16 mouse cellular contexts compared by ENCODE assay signal in the genomic region with DNA sequence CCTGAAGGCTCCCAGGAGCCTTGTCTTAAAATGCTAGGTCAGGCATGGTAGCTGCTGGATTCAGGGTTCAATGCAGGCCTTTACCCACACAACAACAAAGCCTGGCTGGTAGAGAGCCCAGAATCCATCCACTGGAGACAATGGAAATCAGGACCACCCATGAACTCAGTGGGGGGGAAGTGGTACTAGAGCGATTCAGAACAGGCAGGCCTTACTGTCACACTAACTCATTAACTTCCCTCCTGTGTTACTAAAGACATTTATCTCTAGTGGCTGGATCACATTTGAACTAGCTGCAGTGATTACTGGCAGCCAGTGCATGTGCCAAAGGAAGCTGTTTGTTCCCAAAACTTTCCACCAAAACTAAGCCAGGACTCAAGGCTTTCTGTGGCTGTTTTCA. TPM values are rescaled to one million over a fixed set of nuclear protein-coding genes. Genes with fewer than 3 reads are reported as not detected.
DNase-seq lines count a peak whose midpoint lies in the region; ATAC-seq and TF ChIP-seq lines count a peak whose summit lies in the region.
"Had no signal": no experiment of that assay in that cellular context is flagged by ENCODE, and none has a peak within 500 bp of the region (broad histone marks: within the 10 kb centered on the region; RNA-seq: fewer than 3 reads in every experiment).

No protein-coding gene starts in this region.

- no peak for TF ChIP-seq CTCF in gastrocnemius, adult 2 months (IDR thresholded peaks at IDR 0.05)

- intact Hi-C loops in gastrocnemius, adult 2 months (cut with DNase I): no loop called here

- DNase-seq in gastrocnemius, adult 2 months: no peak
- no peak for DNase-seq in gastrocnemius, postnatal 25 days
- DNase-seq in kidney, adult 18-20 months: peak; percentile 18
- DNase-seq in kidney, adult 9 months: no peak
- peak; percentile 38 for DNase-seq in Muller cell, postnatal 12 days (ENCODE audit: inconsistent ontology term)
- DNase-seq in kidney, postnatal 36 days: peak; percentile 20 to 36
- DNase-seq in cerebellum, postnatal 14 days: no peak
- DNase-seq: adrenal gland, adult 8-10 months; cerebellum, adult 9-10 months; liver; lung, adult 2 months; spleen, adult 18-20 months; thymus, postnatal 36 days had no signal

- H3K4me3 ChIP-seq in gastrocnemius, adult 2 months: no peak overlapping the region
- H3K4me3 ChIP-seq: layer of hippocampus, adult 2 months had no signal

- H3K27ac ChIP-seq in gastrocnemius, adult 2 months: peak overlapping the region; percentile 64
- H3K27ac ChIP-seq: layer of hippocampus, adult 2 months; macrophage had no signal

- no peak for ATAC-seq in activated CD4-positive, CD25-positive, alpha-beta regulatory T cell, adult 4 months

RNA-seq across cellular contexts. Expression of a gene that starts 13.4 kb away (rescaled TPM):
- 100 to 1,000 TPM; 491 to 601 TPM for total RNA-seq in gastrocnemius, adult 2 months (2021)
- total RNA-seq in gastrocnemius, postnatal 25 days (2021): 100 to 1,000 TPM; 393 to 551 TPM
- polyA plus RNA-seq in activated CD4-positive, CD25-positive, alpha-beta regulatory T cell, adult 4 months (2017; shearing (Covaris generic)): not detected
- polyA plus RNA-seq: macrophage had no signal

Comparison
In these comparisons a context has a peak if more than half of its experiments do, and no peak if none do; other contexts are left out.
1. DNase-seq: peak in kidney, adult 18-20 months (single experiment), Muller cell, postnatal 12 days (single experiment) and kidney, postnatal 36 days (2 of 2); none in gastrocnemius, adult 2 months (single experiment), gastrocnemius, postnatal 25 days (single experiment), kidney, adult 9 months (single experiment) and cerebellum, postnatal 14 days (0 of 2).